Mouse (Mus musculus) lung, postnatal 36 days (tissue): Measurements from ENCODE around the gene L3mbtl2.

Experiments used
- DNase-seq: peaks from one replicate; pipeline ENCODE4 v3.0.0; 2022; ENCODE audit warnings: mixed read lengths

Gene L3mbtl2

GRCm38 (mm10) chr15:81709686-81710085 is 46.0 kb downstream of the L3mbtl2 start:
- DNase-seq: no peak

GRCm38 (mm10) chr15:81710801-81711200 is 47.1 kb downstream of the L3mbtl2 start:
- DNase-seq: no peak

GRCm38 (mm10) chr15:81713742-81714141 is 50.1 kb downstream of the L3mbtl2 start:
- no peak for DNase-seq

GRCm38 (mm10) chr15:81718336-81719138 is 54.8 kb downstream of the L3mbtl2 start:
- no peak for DNase-seq

- DNase-seq: no peak
Observed at GRCm38 (mm10) chr15:81719139-81719531, 55.4 kb downstream of the L3mbtl2 start.

- DNase-seq: no peak
Observed at GRCm38 (mm10) chr15:81722361-81722760, 58.7 kb downstream of the L3mbtl2 start.

GRCm38 (mm10) chr15:81723653-81724052 is 60.0 kb downstream of the L3mbtl2 start:
- DNase-seq: no peak

GRCm38 (mm10) chr15:81725965-81726364 is 62.3 kb downstream of the L3mbtl2 start:
- DNase-seq: no peak

GRCm38 (mm10) chr15:81729241-81729791 is 65.6 kb downstream of the L3mbtl2 start:
- peak; percentile 19 for DNase-seq

- DNase-seq: peak; percentile 99
Observed at GRCm38 (mm10) chr15:81729792-81730635, 66.3 kb downstream of the L3mbtl2 start.

GRCm38 (mm10) chr15:81735075-81735474 is 71.4 kb downstream of the L3mbtl2 start:
- DNase-seq: no peak
